Mouse (Mus musculus): ENCODE measurements around the gene Nob1.

Nob1 gene

GRCm38 (mm10) chr8:107435962-107436831 is 11.3 kb upstream of the Nob1 start, which contains the start of gene Wwp2:
Gene Wwp2 (plus strand): TSS chr8:107436365.
- DNase-seq (ENCODE audit: low spot score), result peak; percentile 75

GRCm38 (mm10) chr8:107435421-107435961 is 10.6 kb upstream of the Nob1 start:
- DNase-seq (ENCODE audit: low spot score), result no peak

GRCm38 (mm10) chr8:107430821-107431220 is 6.0 kb upstream of the Nob1 start:
- DNase-seq (ENCODE audit: low spot score), result no peak

- no peak for DNase-seq (ENCODE audit: low spot score)
Observed at GRCm38 (mm10) chr8:107425230-107425597, 363 bp upstream of the Nob1 start.

- no peak for DNase-seq (ENCODE audit: low spot score)
Observed at GRCm38 (mm10) chr8:107424176-107424575, 675 bp downstream of the Nob1 start.

GRCm38 (mm10) chr8:107417001-107417400 is 7.8 kb downstream of the Nob1 start:
- DNase-seq (ENCODE audit: low spot score), result no peak

GRCm38 (mm10) chr8:107413881-107414280 is 11.0 kb downstream of the Nob1 start:
- no peak for DNase-seq (ENCODE audit: low spot score)

GRCm38 (mm10) chr8:107412552-107412951 is 12.3 kb downstream of the Nob1 start:
- no peak for DNase-seq (ENCODE audit: low spot score)

GRCm38 (mm10) chr8:107411391-107411790 is 13.5 kb downstream of the Nob1 start:
- DNase-seq (ENCODE audit: low spot score), result no peak

GRCm38 (mm10) chr8:107405935-107406334 is 18.9 kb downstream of the Nob1 start:
- no peak for DNase-seq (ENCODE audit: low spot score)

- no peak for DNase-seq (ENCODE audit: low spot score)
Observed at GRCm38 (mm10) chr8:107404057-107404456, 20.8 kb downstream of the Nob1 start.

- peak; percentile 56 for DNase-seq (ENCODE audit: low spot score)
Observed at GRCm38 (mm10) chr8:107403038-107403781, 21.6 kb downstream of the Nob1 start, which contains the start of gene Nqo1. Gene Nqo1 (minus strand): TSS chr8:107403206.

GRCm38 (mm10) chr8:107401866-107402265 is 23.0 kb downstream of the Nob1 start:
- no peak for DNase-seq (ENCODE audit: low spot score)

- DNase-seq (ENCODE audit: low spot score), result peak; percentile 64
Observed at GRCm38 (mm10) chr8:107399495-107399894, 25.4 kb downstream of the Nob1 start.

GRCm38 (mm10) chr8:107397665-107398064 is 27.2 kb downstream of the Nob1 start:
- DNase-seq (ENCODE audit: low spot score), result no peak

GRCm38 (mm10) chr8:107396106-107396670 is 28.7 kb downstream of the Nob1 start:
- no peak for DNase-seq (ENCODE audit: low spot score)

GRCm38 (mm10) chr8:107395397-107395796 is 29.5 kb downstream of the Nob1 start:
- DNase-seq (ENCODE audit: low spot score), result no peak

- DNase-seq (ENCODE audit: low spot score), result no peak
Observed at GRCm38 (mm10) chr8:107391136-107391516, 33.7 kb downstream of the Nob1 start.

GRCm38 (mm10) chr8:107390476-107391135 is 34.2 kb downstream of the Nob1 start:
- no peak for DNase-seq (ENCODE audit: low spot score)

GRCm38 (mm10) chr8:107389557-107389956 is 35.3 kb downstream of the Nob1 start:
- DNase-seq (ENCODE audit: low spot score), result peak; percentile 40

- peak; percentile 60 for DNase-seq (ENCODE audit: low spot score)
Observed at GRCm38 (mm10) chr8:107387861-107388260, 37.0 kb downstream of the Nob1 start.

GRCm38 (mm10) chr8:107386642-107387041 is 38.2 kb downstream of the Nob1 start:
- no peak for DNase-seq (ENCODE audit: low spot score)

Measured in layer of hippocampus, adult 11-12 months (tissue).